Comparison of ENCODE assay signal across 8 mouse cellular contexts in the genomic region with DNA sequence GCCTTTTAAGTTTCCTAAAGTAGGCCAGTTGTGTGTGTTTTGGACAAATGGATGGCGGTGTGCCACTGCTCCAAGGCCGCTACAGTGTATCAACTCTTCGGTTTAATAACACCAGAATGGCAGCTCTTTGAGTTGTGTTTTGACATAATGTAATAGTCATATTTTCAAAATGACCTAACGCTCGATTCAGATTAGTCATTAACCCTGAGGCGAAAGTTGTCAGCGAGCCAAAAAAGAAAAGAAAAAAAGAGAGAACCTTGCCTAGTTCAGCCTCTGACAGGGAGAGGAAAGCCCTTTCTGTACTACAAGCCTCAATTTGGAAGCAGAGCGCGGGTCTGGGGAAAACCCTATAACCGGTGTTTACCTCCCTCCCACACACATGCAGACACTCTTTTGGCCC. TPM values are rescaled to one million over a fixed set of nuclear protein-coding genes. Genes with fewer than 3 reads are reported as not detected.
DNase-seq lines count a peak whose midpoint lies in the region; ATAC-seq lines count a peak whose summit lies in the region.

No protein-coding gene starts in this region.

- H3K4me3 ChIP-seq in heart, embryonic 15.5 days, result peak overlapping the region; percentile 87
- H3K4me3 ChIP-seq in limb, embryonic 15.5 days, result peak overlapping the region; percentile 72

- peak; percentile 73 for DNase-seq in adrenal gland, postnatal 14 days
- DNase-seq in adrenal gland, adult 18-20 months (ENCODE audit: low spot score in 2 of 2), result no peak
- DNase-seq in spleen, postnatal 36 days (ENCODE audit: low spot score in 2 of 2), result peak; percentile 29 to 43
- DNase-seq in spleen, adult 12 weeks (ENCODE audit: low spot score), result no peak
- DNase-seq in natural killer cell, adult 2 months (ENCODE audit: low spot score in 2 of 2), result peak; percentile 34 to 50
- DNase-seq in right cerebral cortex, postnatal 25 days, result no peak

- H3K27me3 ChIP-seq in heart, embryonic 15.5 days, result no peaks in the 10 kb centered on the region
- no peaks in the 10 kb centered on the region for H3K27me3 ChIP-seq in limb, embryonic 15.5 days

- no peaks in the 10 kb centered on the region for H3K36me3 ChIP-seq in heart, embryonic 15.5 days
- no peaks in the 10 kb centered on the region for H3K36me3 ChIP-seq in limb, embryonic 15.5 days

- H3K4me1 ChIP-seq in heart, embryonic 15.5 days (replicated peaks), result peaks cover 34% of the 10 kb centered on the region
- H3K4me1 ChIP-seq in limb, embryonic 15.5 days, result peaks cover 32% of the 10 kb centered on the region

- peak overlapping the region; percentile 95 for H3K27ac ChIP-seq in heart, embryonic 15.5 days
- peak overlapping the region; percentile 95 for H3K27ac ChIP-seq in limb, embryonic 15.5 days

- 7% methylated on average over 10 of the region's 10 CpGs for WGBS in heart, embryonic 15.5 days
- whole genome bisulfite sequencing in limb, embryonic 15.5 days, result 5% methylated on average over 10 of the region's 10 CpGs

- ATAC-seq in heart, embryonic 15.5 days (replicated peaks; ENCODE audit: insufficient number of reproducible peaks, insufficient read depth, low FRiP score, low read depth), result 0 out of 2 replicates have a peak, but pooled peaks have one; percentile 4
- ATAC-seq in limb, embryonic 15.5 days (ENCODE audit: insufficient number of reproducible peaks, low FRiP score, low TSS enrichment, low read depth), result peak; percentile 44; the same call in 1 of the 2 replicates

- no peaks in the 10 kb centered on the region for H3K9me3 ChIP-seq in heart, embryonic 15.5 days (replicated peaks)
- no peaks in the 10 kb centered on the region for H3K9me3 ChIP-seq in limb, embryonic 15.5 days

- H3K4me2 ChIP-seq in heart, embryonic 15.5 days, result peak overlapping the region; percentile 82
- H3K4me2 ChIP-seq in limb, embryonic 15.5 days, result peak overlapping the region; percentile 79

- peak overlapping the region; percentile 84 for H3K9ac ChIP-seq in heart, embryonic 15.5 days
- 0 out of 2 replicates have a peak overlapping the region, but pooled peaks have one; percentile 29 for H3K9ac ChIP-seq in limb, embryonic 15.5 days

RNA-seq across cellular contexts. Expression of a gene that starts 0.5 kb away (rescaled TPM):
- 10.1 and 11.0 TPM in 2 replicates for total RNA-seq in adrenal gland, postnatal 14 days (2021)
- 10 to 100 TPM; 10.4 to 17.2 TPM for total RNA-seq in adrenal gland, adult 18-20 months (2021)
- 7.1 and 9.0 TPM in 2 replicates for polyA plus RNA-seq in heart, embryonic 15.5 days (2015; fragmentation: Nextera tagmentation; extraction: Ambion mirVana)
- 13.0 and 13.3 TPM in 2 replicates for polyA plus RNA-seq in limb, embryonic 15.5 days (2015; fragmentation: Nextera tagmentation; extraction: Ambion mirVana)

Comparison
In these comparisons a context has a peak if more than half of its experiments do, and no peak if none do; other contexts are left out.
1. DNase-seq: peak in adrenal gland, postnatal 14 days (single experiment), spleen, postnatal 36 days (2 of 2) and natural killer cell, adult 2 months (2 of 2); none in adrenal gland, adult 18-20 months (0 of 2), spleen, adult 12 weeks (single experiment) and right cerebral cortex, postnatal 25 days (single experiment).